Mouse (Mus musculus) heart, embryonic 15.5 days (tissue): ENCODE data around the gene Gcfc2. TPM values are rescaled to one million over a fixed set of nuclear protein-coding genes. Genes with fewer than 3 reads are reported as not detected.

Experiments
- ATAC-seq: fragments of 200-750 bp; cut with Nextera tagmentation; replicated peaks from 2 replicates; pipeline ENCODE4 v1.8.0; 2017; ENCODE audit warnings: low read depth, moderate TSS enrichment; ENCODE audit not compliant: insufficient number of reproducible peaks, insufficient read depth, low FRiP score
- H3K27ac ChIP-seq: fragments of 300-500 bp; sonication (generic); 2 replicates; pipeline ENCODE4 v1.5.1; 2015; ENCODE audit warnings: mild to moderate bottlenecking, inconsistent platforms
- H3K27me3 ChIP-seq: fragments of 300-500 bp; sonication (generic); 2 replicates; pipeline ENCODE4 v1.6.1; 2015; ENCODE audit warnings: inconsistent platforms
- H3K36me3 ChIP-seq: fragments of 300-500 bp; sonication (generic); 2 replicates; pipeline ENCODE4 v1.6.1; 2015; ENCODE audit warnings: mild to moderate bottlenecking, inconsistent platforms
- H3K4me1 ChIP-seq: fragments of 300-500 bp; sonication (generic); replicated peaks from 2 replicates; pipeline ENCODE4 v1.6.1; 2015; ENCODE audit warnings: inconsistent platforms
- H3K4me2 ChIP-seq: fragments of 300-500 bp; sonication (generic); 2 replicates; pipeline ENCODE4 v1.6.1; 2015; ENCODE audit warnings: inconsistent platforms, mild to moderate bottlenecking, moderate library complexity
- H3K4me3 ChIP-seq: fragments of 300-500 bp; sonication (generic); 2 replicates; pipeline ENCODE4 v1.5.1; 2015; ENCODE audit warnings: mild to moderate bottlenecking, inconsistent platforms
- H3K9ac ChIP-seq: fragments of 300-500 bp; sonication (generic); 2 replicates; pipeline ENCODE4 v1.6.1; 2015; ENCODE audit warnings: mild to moderate bottlenecking, inconsistent platforms
- H3K9me3 ChIP-seq: fragments of 300-500 bp; sonication (generic); replicated peaks from 2 replicates; pipeline ENCODE4 v1.6.1; 2016; ENCODE audit warnings: inconsistent platforms
- WGBS: fragments of 180-500 bp; shearing (Covaris S2); methylation state at CpG from one replicate; pipeline ENCODE4 v1.1.7; 2015; ENCODE audit warnings: mixed read lengths; 5-methylcytosine and 5-hydroxymethylcytosine counted together
- polyA plus RNA-seq: library from polyadenylated mRNA; unstranded; fragments of >200 nt; fragmentation: Nextera tagmentation; extraction: Ambion mirVana; gene quantifications from 2 replicates; pipeline ENCODE4 v1.2.1, GENCODE M21; 2015

The Gcfc2 gene
- polyA plus RNA-seq, 1 experiment from 2014 or later = 3.3 TPM

GRCm38 (mm10) chr6:81946906-81947305 is 23.4 kb downstream of the Gcfc2 start:
- H3K9me3 ChIP-seq = no peaks in the 10 kb centered on the region

GRCm38 (mm10) chr6:81955133-81955532 is 31.7 kb downstream of the Gcfc2 start:
- Histone ChIP-seq H3K36me3 (peaks cover 58% of the 10 kb centered on the region), H3K27ac (no peak overlapping the region), H3K4me3 (no peak overlapping the region), H3K4me1 (no peaks in the 10 kb centered on the region), H3K9ac (no peak overlapping the region), H3K4me2 (no peak overlapping the region), H3K9me3 (no peaks in the 10 kb centered on the region), H3K27me3 (no peaks in the 10 kb centered on the region)
- ATAC-seq = no peak
- WGBS = 88% methylated on average over 5 of the region's 5 CpGs

More at GRCm38 (mm10) chr6:81946906-81947305, 23.4 kb downstream of the Gcfc2 start:
- H3K27me3 ChIP-seq = no peaks in the 10 kb centered on the region
- peaks cover 63% of the 10 kb centered on the region for H3K36me3 ChIP-seq
- no peak overlapping the region for H3K4me3 ChIP-seq
- H3K9ac ChIP-seq = no peak overlapping the region
- no peak overlapping the region for H3K4me2 ChIP-seq
- no peak overlapping the region for H3K27ac ChIP-seq
- H3K4me1 ChIP-seq = no peaks in the 10 kb centered on the region
- ATAC-seq = no peak
- WGBS = 91% methylated on average over 6 of the region's 6 CpGs

DNA sequence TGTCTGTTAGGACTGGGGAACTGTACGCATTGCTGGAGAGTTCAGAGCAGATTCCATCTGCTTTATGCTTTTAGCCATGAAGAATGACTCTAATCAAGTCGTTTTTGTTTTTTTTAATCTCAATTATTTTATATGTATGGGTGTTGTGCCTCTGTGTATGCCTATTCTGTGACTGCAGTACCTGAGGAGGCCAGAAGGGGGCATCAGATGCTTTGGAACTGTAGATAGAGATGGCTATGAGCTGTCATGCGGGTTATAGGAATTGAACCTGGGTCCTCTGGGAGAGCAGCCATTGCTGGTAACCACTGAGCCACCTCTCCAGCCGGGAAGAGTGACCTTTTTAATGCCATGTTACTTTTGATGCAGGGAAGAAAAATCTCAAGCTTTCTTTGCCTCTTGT is 32.9 kb downstream of the Gcfc2 start:
- H3K27me3 ChIP-seq = no peaks in the 10 kb centered on the region
- ATAC-seq = no peak
- H3K36me3 ChIP-seq = peaks cover 60% of the 10 kb centered on the region
- H3K4me3 ChIP-seq = no peak overlapping the region
- no peak overlapping the region for H3K27ac ChIP-seq
- no peak overlapping the region for H3K9ac ChIP-seq
- no peak overlapping the region for H3K4me2 ChIP-seq
- H3K4me1 ChIP-seq = no peaks in the 10 kb centered on the region
- no peaks in the 10 kb centered on the region for H3K9me3 ChIP-seq
- 89% methylated on average over 4 of the region's 4 CpGs for WGBS

- H3K27me3 ChIP-seq = no peaks in the 10 kb centered on the region
- 85% methylated on average over 11 of the region's 11 CpGs for WGBS
- H3K4me2 ChIP-seq = no peak overlapping the region
- no peaks in the 10 kb centered on the region for H3K4me1 ChIP-seq
- no peak overlapping the region for H3K4me3 ChIP-seq
- no peak for ATAC-seq
- peaks cover 74% of the 10 kb centered on the region for H3K36me3 ChIP-seq
- no peak overlapping the region for H3K27ac ChIP-seq
- no peaks in the 10 kb centered on the region for H3K9me3 ChIP-seq
- no peak overlapping the region for H3K9ac ChIP-seq
Observed at GRCm38 (mm10) chr6:81957992-81958391, 34.5 kb downstream of the Gcfc2 start.

DNA sequence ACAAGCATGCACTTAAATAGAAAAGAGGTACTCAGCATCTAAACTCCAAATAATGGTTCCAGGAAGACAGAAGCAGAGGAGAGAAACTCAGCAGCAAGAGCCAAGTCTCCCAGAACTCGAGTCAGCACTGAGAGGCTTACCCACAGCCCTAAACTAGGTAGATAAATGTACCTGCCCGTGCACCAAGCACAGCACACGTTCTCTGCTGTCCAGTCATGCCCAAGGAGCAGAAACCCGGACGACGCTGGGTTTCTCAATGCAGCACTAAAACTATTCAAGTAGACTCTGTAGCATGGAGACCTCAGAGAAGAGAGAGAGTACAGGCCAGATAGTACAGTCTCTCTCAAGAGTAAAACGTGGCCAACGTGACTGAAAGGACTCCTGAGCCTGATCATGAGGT is 36.4 kb downstream of the Gcfc2 start:
- Histone ChIP-seq H3K9ac (no peak overlapping the region), H3K4me2 (no peak overlapping the region), H3K27me3 (no peaks in the 10 kb centered on the region), H3K4me1 (peaks cover 6% of the 10 kb centered on the region), H3K27ac (no peak overlapping the region), H3K36me3 (peaks cover 77% of the 10 kb centered on the region), H3K4me3 (no peak overlapping the region), H3K9me3 (no peaks in the 10 kb centered on the region)
- no peak for ATAC-seq
- WGBS = 91% methylated on average over 8 of the region's 8 CpGs

DNA sequence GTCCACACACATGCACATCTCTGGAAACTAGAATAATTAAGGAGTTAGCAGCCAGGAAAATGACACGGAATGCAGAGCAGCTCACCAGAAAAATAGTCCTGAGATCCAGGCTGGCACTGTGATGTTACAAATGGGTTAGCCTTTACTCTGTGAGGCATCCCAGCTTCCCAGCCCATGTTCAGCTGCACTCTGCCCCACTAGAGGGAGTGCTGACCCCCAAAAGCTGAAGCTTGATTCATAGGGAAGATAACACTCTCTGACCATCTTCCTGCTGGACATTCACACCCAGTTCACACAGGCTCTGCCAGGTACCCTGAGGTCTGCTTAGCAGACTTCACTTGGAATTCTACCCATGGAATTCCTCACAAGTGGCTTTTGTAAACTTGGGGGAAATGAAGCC is 36.8 kb downstream of the Gcfc2 start:
- no peaks in the 10 kb centered on the region for H3K9me3 ChIP-seq
- no peak overlapping the region for H3K4me2 ChIP-seq
- no peak overlapping the region for H3K27ac ChIP-seq
- ATAC-seq = no peak
- H3K9ac ChIP-seq = no peak overlapping the region
- no peak overlapping the region for H3K4me3 ChIP-seq
- no peaks in the 10 kb centered on the region for H3K27me3 ChIP-seq
- 69% methylated on average over 1 of the region's 1 CpGs for WGBS
- H3K36me3 ChIP-seq = peaks cover 73% of the 10 kb centered on the region
- peaks cover 10% of the 10 kb centered on the region for H3K4me1 ChIP-seq

DNA sequence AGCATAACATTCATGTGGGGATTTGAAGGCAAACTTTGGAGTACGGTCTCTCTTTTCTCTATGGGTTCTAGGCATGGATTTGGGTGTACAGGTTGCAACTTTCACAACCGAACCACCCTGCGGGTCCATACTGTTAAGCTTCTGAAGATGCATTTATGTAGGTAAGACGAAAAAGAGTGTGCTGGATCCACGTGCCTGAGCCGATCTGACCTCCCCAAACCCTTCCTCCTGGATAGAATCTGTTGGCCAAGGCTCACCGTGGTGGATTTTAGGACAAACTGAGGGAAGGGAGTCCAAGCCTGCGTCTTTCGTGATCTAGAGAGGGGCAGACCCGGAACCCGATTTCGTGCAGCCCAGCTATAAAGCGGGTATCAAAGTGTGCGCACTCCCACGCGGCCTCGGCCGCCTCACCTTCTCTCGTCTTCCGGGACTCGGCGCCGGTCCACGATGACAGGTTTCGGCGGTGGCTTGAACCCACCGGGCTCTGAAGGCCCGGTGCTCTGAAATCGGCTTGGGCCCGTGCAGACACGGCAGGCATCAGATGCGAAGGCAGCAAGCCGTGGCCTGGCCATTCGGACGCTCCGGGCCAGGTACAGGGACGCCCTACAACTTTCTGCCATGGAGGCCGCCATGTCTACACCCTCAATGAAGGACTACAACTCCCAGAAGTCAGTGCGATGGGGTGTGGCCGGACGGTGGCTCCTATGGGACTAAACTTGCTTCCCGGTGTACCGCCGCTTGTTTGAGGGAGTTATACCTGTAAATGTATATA is 42.0 kb downstream of the Gcfc2 start, which contains the start of gene Mrpl19:
Gene Mrpl19, minus strand, starts transcription at position 663 of the 772 bp plus-strand sequence.
- H3K36me3 ChIP-seq = peaks cover 29% of the 10 kb centered on the region
- under 1% methylated on average over 44 of the region's 44 CpGs for WGBS
- no peaks in the 10 kb centered on the region for H3K27me3 ChIP-seq
- peaks cover 10% of the 10 kb centered on the region for H3K4me1 ChIP-seq
- peak; percentile 95 for ATAC-seq
- H3K27ac ChIP-seq = 0 out of 2 replicates have a peak within 1 kb of the TSS, but pooled peaks have one; percentile 38
- peak within 1 kb of the TSS; percentile 72 for H3K9ac ChIP-seq
- H3K4me2 ChIP-seq = peak within 1 kb of the TSS; percentile 66
- H3K4me3 ChIP-seq = peak within 1 kb of the TSS; percentile 71
- H3K9me3 ChIP-seq = no peaks in the 10 kb centered on the region

- Histone ChIP-seq H3K27me3 (no peaks in the 10 kb centered on the region), H3K9ac (no peak overlapping the region), H3K4me2 (peak overlapping the region; percentile 66), H3K27ac (no peak overlapping the region), H3K4me3 (peak overlapping the region; percentile 71), H3K9me3 (no peaks in the 10 kb centered on the region), H3K4me1 (peaks cover 10% of the 10 kb centered on the region), H3K36me3 (peaks cover 23% of the 10 kb centered on the region)
- ATAC-seq = peak; percentile 21
- WGBS = 47% methylated on average over 2 of the region's 2 CpGs
Observed at GRCm38 (mm10) chr6:81966068-81966544, 42.6 kb downstream of the Gcfc2 start.

- Histone ChIP-seq H3K27me3 (no peaks in the 10 kb centered on the region), H3K4me3 (no peak overlapping the region), H3K9me3 (no peaks in the 10 kb centered on the region), H3K4me2 (no peak overlapping the region), H3K36me3 (no peaks in the 10 kb centered on the region), H3K9ac (no peak overlapping the region), H3K4me1 (no peaks in the 10 kb centered on the region), H3K27ac (no peak overlapping the region)
- 73% methylated on average over 7 of the region's 7 CpGs for WGBS
- no peak for ATAC-seq
Observed at GRCm38 (mm10) chr6:81971196-81971595, 47.7 kb downstream of the Gcfc2 start.

DNA sequence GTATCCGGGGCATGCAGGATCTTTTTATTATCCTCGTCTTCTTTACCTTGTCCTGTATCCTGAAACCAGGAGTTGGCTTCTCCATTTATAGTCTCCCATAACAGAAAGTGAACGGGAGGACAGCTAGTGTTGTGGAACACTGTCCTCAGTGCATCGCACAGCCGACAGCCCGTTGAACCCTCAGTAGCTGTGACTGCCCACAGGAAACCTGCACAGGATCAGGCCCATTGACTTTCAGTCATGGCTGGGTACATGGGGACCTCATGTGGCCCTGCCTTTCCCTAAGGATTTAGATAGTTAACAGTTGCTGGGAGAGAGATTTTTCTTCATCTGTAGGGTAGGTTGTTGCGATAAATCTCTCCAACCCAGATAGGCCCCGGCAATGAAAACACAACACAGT is 49.1 kb downstream of the Gcfc2 start:
- no peak for ATAC-seq
- Histone ChIP-seq H3K9me3 (no peaks in the 10 kb centered on the region), H3K4me3 (no peak overlapping the region), H3K9ac (no peak overlapping the region), H3K4me1 (no peaks in the 10 kb centered on the region), H3K27ac (no peak overlapping the region), H3K36me3 (no peaks in the 10 kb centered on the region), H3K4me2 (no peak overlapping the region), H3K27me3 (no peaks in the 10 kb centered on the region)
- 75% methylated on average over 8 of the region's 8 CpGs for WGBS

GRCm38 (mm10) chr6:81975971-81976621 is 52.6 kb downstream of the Gcfc2 start:
- no peak overlapping the region for H3K4me2 ChIP-seq
- H3K9ac ChIP-seq = no peak overlapping the region
- no peaks in the 10 kb centered on the region for H3K36me3 ChIP-seq
- H3K27me3 ChIP-seq = no peaks in the 10 kb centered on the region
- H3K27ac ChIP-seq = no peak overlapping the region
- H3K4me1 ChIP-seq = no peaks in the 10 kb centered on the region
- H3K9me3 ChIP-seq = no peaks in the 10 kb centered on the region
- WGBS = 31% methylated on average over 7 of the region's 7 CpGs
- H3K4me3 ChIP-seq = no peak overlapping the region
- ATAC-seq = no peak
